Mouse (Mus musculus) left cerebral cortex, postnatal 10 days (tissue): ENCODE results near the gene Cables2. TPM values are rescaled to one million over a fixed set of nuclear protein-coding genes. Genes with fewer than 3 reads are reported as not detected.

Experiments used
- DNase-seq, 2 experiments: peaks; one replicate each; pipeline ENCODE4 v3.0.0; 2021 to 2022; ENCODE audit warnings: low spot score in 2 of 2, mixed read lengths in 1 of 2; ENCODE audit errors: extremely low spot score in 1 of 2
- intact Hi-C: fragments of 180-260 bp; cut with DNase I; formaldehyde crosslinking; loops from one replicate; pipeline ENCODE4 v1.15.1; 2025
- microRNA-seq: library from miRNA; unstranded; fragments of <30 nt; microRNA quantifications from one replicate; pipeline ENCODE4 v1.2.0, GENCODE M21; 2022
- total RNA-seq, 2 experiments: library from RNA; stranded (reverse); gene quantifications; 2 replicates each; pipeline ENCODE4 v1.2.3; 2021

The Cables2 gene
- total RNA-seq, 2 experiments from 2014 or later = 37.6 TPM

DNA sequence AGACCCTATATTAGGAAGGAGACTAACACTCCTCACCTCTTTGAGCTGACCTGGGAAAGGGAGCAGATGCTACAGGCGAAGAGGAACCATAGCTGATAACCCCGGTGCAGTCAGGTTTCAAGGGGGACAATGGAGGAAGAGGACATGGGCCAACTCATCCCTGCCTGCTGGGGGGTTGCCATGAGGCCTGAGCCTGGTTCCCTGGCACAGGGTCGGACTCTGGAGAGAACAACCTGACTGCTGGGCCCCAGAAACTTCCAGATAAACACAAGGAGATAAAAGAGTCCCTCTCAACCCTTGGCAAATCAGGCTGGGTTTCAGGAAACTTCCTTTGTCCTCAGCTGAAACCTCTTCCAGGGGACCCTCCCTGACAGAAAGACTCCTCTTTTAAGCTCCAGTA, 55.1 kb downstream of the Cables2 start:
- no peak for DNase-seq
- intact Hi-C loops = no loop called here

DNA sequence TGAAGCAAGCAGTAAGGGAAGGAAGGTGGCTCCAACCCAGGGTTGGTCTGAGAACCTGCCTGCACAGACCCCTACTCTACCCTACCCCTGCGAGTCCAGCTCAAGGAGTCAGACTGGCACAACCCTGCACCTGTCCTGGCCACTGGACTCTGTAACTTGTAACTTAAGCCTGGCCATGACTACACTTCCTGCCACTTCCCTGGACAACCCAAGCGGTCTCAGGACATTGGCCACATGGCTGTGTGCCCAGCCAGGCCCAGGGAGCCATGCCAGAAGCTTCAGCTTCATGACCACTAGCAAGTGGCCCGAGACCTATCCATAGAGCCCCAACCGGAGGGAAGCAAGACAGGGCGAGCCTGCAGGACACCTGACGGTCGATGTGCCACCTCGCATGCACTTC, 55.7 kb downstream of the Cables2 start:
- intact Hi-C loops = no loop called here
- DNase-seq = peak; percentile 46 to 75

DNA sequence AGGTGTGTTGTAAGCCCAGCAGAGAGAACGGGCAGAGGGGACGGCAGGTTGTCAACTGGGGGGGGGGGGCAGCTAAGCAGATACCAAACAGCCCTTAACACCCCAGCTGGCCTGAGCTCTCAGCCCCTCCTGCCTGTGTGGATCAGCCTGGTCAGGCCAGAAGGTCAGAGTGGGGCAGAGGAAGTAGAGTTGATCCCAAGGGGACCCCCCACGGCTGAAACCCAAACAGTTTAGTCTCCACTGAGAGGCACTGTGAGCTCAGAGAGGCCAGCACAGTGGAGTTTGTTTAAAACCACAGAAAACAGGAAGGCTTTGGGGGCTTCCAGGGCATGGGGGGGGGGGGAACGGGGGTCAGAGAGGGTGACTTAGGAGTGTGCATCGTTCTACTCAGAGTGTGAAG, 56.4 kb downstream of the Cables2 start:
- DNase-seq = peak in 1 of 2 experiments; percentile 74
- intact Hi-C loops = no loop called here

DNA sequence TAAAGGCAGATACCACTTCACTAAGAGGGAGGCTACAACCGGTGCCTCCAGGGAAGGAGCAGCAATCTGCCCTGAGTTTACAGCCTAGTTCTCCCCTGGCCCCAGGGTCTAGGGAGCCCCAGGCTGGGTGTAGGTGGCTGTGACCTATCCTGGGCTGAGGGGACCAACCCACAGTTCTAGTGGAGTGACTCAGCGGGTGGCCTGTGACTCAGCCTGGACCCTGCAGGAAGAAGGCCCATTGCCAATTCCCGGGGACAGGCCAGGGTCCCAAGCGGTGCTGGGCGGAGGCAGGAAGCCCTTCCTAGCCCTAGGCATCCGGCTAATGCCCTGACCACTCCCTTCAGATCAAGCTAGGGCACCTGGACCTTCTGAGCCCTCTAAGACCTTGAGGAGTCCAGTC, 57.3 kb downstream of the Cables2 start:
- peak in 1 of 2 experiments; percentile 85 for DNase-seq
- intact Hi-C loops = no loop called here

DNA sequence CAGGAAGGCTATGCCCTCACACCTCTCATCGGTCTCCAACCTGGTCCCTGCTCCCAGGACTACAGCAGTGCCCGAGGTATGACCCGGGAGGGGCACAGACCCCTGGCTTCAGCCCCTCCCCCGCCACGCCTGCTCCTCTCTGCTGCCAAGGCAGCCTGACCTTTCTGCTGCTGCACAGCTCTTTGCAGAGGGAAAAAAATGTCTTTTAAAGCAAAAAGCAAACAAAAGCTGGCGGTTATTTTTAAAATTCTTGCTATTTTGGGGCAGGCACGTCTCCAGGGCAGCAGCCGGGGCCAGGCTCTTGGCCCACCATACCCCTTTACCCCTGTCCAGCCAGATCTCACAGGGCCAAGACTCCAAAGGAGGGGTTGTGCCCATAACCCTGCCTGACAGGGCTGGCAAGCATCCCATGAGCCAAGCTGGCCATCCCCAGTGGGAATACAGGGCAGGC, 58.3 kb downstream of the Cables2 start:
- intact Hi-C loops = no loop called here
- DNase-seq = peak in 1 of 2 experiments; percentile 61

DNA sequence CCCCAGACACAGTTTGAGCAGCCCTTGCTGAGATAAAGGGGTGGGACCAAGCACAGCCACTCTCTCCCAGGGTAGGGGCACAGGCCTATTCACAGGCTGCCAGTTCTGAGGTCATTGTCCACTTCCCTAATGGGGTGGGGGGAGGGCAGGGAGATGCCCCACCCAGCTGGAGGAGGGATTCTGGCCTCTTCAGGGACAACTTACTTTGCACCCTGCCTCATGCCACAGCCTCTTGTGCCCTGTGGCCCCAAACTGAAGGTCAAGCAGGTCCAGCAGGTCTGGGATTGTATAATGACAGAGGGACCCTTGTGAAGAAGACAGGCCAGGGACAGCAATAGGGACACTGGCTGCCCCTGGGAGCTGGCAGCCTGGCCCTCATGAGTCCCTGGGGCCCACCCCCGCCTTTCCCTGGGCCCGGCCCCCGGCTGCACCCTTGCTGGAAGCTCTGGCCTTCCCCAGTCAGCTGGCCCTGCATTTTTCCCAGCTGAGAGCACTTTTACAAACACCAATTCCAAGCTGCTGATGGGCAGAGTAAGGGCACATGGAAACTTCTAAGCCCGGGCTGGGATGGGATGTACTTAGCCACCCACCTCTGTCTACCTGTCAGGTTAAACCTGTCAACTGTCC, 58.8 kb downstream of the Cables2 start:
- intact Hi-C loops = no loop called here
- DNase-seq = no peak

DNA sequence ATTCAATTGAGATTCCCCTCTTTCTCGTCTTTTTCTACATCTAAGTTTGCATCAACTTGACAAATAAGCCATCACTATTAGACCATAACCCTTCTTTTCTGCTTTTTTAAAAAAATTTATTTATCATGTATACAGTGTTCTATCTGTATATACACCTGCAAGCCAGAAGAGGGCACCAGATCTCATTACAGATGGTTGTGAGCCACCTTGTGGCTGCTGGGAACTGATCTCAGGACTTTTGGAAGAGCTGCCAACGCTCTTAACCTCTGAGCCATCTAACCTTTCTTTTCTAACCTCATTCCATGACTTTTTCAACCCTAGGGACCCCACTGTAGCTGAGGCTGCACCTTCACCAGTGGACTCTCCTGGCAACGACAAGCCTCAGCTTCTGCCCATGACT, 61.0 kb downstream of the Cables2 start:
- intact Hi-C loops = no loop called here

DNA sequence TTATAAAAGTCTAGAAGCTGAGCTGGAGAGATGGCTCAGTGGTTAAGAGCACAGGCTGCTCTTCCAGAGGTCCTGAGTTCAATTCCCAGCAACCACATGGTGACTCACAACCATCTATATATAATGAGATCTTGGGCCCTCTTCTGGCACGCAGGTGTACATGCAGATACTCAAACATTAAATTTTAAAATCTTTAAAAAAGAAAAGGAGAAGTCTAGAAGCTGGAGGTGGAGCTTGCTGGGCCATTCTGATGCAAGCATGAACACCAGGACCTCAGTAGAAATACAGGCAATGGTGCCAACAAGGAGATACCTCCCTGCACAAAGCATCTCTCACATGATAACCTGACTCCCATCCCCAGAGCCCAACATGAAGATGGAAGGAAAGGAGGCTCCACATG, 64.3 kb downstream of the Cables2 start:
- DNase-seq = no peak
- intact Hi-C loops = loop anchor here (5.0 kb wide), 1 partner anchor 43 kb away; no protein-coding TSS in a partner anchor

More for the DNA sequence above, 61.0 kb downstream of the Cables2 start:
- DNase-seq = no peak

Small RNAs within 50 kb of the gene (microRNA-seq; reads per million reads assigned to microRNA genes)
- gene Mir3091 = not detected

Other genes starting within 250 kb of the Cables2 start
- 100 to 1,000 TPM; 142 to 143 TPM for gene Lsm14b, start 248.5 kb downstream of the Cables2 start, total RNA-seq
- 100 to 1,000 TPM; 214 to 221 TPM for gene Psma7, start 231.1 kb downstream of the Cables2 start, total RNA-seq
- 10 to 100 TPM; 35.8 to 37.3 TPM for gene Ss18l1, start 231.0 kb downstream of the Cables2 start, total RNA-seq
- gene Mtg2, start 202.9 kb downstream of the Cables2 start, total RNA-seq = 10 to 100 TPM; 16.2 to 17.5 TPM
- 10 to 100 TPM; 35.9 to 42.1 TPM for gene Hrh3, start 169.0 kb downstream of the Cables2 start, total RNA-seq
- gene Osbpl2, start 154.2 kb downstream of the Cables2 start, total RNA-seq = 10 to 100 TPM; 54.1 to 58.4 TPM
- gene Adrm1, start 102.0 kb downstream of the Cables2 start, total RNA-seq = 100 to 1,000 TPM; 111 to 112 TPM
- 1 to 10 TPM; 7.1 to 9.4 TPM for gene Lama5, start 47.6 kb downstream of the Cables2 start, total RNA-seq
- 100 to 1,000 TPM; 551 to 611 TPM for gene Rps21, start 16.1 kb downstream of the Cables2 start, total RNA-seq
- gene Rbbp8nl, start 16.4 kb upstream of the Cables2 start, total RNA-seq = not detected
- not detected for gene Gata5, start 61.2 kb upstream of the Cables2 start, total RNA-seq
- gene Slco4a1, start 182.7 kb upstream of the Cables2 start, total RNA-seq = 1 to 10 TPM; 1.5 TPM
- 10 to 100 TPM; 27.3 to 29.2 TPM for gene Ntsr1, start 226.5 kb upstream of the Cables2 start, total RNA-seq